Mouse (Mus musculus) bone marrow, adult 2 months (tissue): ENCODE data around the gene Osbpl9.

ENCODE experiments used
- CTCF ChIP-seq: fragments of 200-500 bp; IDR thresholded peaks from 2 replicates; pipeline ENCODE4 v1.5.1; 2011; ENCODE audit warnings: low read length, control low read depth; ENCODE audit not compliant: control insufficient read depth, insufficient read depth
- POLR2A ChIP-seq: fragments of 200-500 bp; IDR thresholded peaks from 2 replicates; pipeline ENCODE4 v1.6.1; 2011; ENCODE audit warnings: low read depth, mild to moderate bottlenecking, control low read depth, low read length, borderline replicate concordance; ENCODE audit not compliant: control insufficient read depth

DNA sequence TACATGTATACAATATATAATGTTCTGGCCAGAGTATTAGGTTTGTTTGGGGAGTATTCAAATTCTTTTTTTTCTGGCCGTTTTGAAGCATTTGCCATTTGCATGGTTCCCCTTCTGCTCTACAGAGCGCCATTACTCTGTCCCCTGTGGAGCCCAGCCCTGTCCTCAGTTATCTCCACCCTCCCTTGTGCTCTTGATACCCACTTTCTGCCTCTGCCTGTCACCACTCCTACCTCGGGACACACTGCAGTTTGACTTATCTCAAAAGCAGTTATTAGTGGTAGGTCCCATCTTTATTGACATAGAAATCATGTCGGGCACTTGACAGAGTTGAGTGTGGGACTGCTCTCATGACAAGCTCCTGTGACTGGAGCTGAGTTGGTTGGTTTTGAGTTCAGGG lies 159.3 kb downstream of the Osbpl9 start:
- TF ChIP-seq POLR2A (no peak), CTCF (no peak)
